Mouse (Mus musculus) liver, adult 2 months (tissue): ENCODE results near the gene 9130023H24Rik.

Experiments
- CTCF ChIP-seq: fragments of 200-500 bp; IDR thresholded peaks from 2 replicates; pipeline ENCODE4 v1.5.1; 2011; ENCODE audit warnings: low read depth, low read length, control low read depth
- POLR2A ChIP-seq: fragments of 200-500 bp; IDR thresholded peaks from 2 replicates; pipeline ENCODE4 v1.6.1; 2011; ENCODE audit warnings: low read length, control low read depth; ENCODE audit not compliant: insufficient read depth; ENCODE audit errors: extremely low read depth

- no peak for TF ChIP-seq POLR2A
- TF ChIP-seq CTCF, result no peak; the same call in 1 of the 2 replicates
Observed at GRCm38 (mm10) chr7:128238991-128239390, 1.2 kb upstream of the 9130023H24Rik start.
